Mouse (Mus musculus): Measurements from ENCODE around the gene Sell.
"Not testable (repeated sequence)": the region's sequence is repeated elsewhere in the genome, so short reads cannot be mapped to it uniquely, and the experiment has no call there.

The Sell gene

DNA sequence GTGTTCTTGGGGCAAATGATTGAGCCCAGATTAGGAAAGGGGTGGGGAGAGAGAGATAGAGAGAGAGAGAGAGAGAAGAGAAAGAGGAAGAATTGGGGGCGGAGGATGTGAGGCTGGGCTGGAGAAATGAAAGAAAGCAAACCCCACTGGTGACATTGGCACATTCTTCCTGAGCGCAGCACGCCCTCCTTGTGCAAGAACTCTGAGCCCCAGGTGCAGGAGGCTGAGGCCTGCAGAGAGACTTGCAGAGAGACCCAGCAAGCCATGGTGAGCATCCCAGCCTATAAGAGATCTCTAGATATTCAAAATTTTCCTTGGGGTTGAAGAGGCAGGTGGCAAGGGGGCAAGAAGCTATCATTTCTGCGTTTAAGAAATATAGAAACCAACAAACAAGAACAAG is at the start of gene Sell:
TSS of gene Sell (plus strand) at position 58 of the 400 bp plus-strand sequence.
- DNase-seq, result no peak

DNA sequence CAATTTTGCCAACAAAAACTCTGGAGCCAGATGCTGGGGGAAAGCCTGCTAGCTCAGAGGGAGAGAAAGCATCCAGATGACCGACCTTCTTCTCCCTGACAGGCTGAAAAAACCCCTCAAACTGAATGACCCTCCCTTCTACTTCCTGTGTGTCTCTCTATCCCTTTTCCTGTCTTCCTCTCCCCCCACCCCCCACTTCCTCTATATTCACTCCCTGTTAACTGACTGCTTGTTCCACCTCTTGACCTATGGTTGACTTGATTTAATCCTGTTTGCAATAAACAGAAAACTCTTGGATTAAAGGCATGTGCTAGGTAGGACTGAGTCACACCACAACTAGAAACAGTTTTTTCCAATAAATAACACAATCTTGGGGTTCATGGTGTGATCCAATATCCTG is 47.2 kb upstream of the Sell start:
- DNase-seq, result no peak

DNA sequence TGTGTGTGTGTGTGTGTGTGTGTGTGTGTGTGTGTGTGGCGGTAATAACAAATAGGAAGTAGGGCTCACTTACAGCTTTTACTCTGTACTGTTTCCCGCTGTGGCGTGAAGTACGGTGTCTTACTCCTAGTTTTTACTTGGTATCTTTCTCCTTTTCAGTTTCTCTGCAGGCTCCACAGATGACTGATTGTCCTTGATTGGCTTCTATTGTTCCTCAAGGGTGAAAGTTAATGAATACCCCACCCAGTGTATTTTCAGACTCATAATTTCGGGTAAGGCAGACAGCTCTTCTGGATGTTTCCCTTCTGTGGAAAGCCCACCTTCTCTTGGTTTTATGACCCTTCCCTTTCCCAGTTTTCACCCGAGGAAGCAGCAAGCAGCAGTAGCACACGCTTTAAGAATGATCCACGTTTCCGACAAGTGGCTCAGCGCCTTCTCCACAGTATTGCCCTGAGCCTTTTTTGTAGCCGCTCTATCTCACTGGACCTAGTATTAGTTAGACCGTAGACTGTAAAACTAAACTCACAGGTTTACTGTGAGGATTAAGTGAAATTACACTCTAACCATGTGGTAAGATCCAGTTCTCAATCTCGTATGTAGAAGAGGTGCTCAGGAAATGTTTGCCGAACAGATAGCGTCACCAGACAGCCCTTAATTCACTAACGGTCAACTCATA is 43.4 kb upstream of the Sell start:
- DNase-seq, result no peak

DNA sequence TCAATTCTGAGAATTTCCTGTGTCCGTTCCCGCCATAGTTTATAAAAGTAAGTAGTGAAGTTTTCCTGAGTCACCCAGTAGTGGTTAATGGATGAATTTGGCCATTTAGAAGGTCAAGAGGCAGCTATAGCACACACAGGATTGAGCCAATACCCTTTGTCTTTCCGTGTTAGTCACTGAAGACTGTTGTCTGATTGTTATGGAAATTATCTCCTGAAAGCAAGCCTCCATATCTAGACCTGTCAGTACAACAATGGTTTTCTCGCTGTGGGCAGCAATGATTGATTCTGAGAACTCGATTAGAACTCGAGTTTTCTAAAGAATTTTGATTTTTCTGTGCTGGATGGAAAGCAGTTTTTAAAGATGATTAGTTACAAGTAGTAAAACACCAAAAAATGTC is 42.0 kb upstream of the Sell start:
- DNase-seq, result no peak

DNA sequence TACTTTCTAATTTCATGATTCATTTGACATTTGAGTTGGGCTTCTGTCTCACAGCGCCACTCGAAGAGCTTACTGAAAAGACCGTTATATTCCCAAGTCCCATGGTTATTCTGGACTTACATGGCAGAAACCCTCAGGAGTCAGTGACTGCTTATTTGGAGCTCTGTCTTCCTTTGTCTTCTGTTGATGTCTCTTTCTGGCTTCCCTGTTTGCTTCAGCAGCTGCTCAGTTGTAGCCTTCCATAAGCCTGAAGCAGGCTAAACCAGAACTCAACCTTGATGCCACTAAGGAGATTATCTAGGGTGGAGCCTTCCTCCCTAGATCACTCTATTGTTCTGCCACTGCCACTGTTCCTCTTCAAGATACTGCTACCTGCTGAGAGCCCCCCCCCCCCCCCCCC is 41.0 kb upstream of the Sell start:
- DNase-seq, result not testable (repeated sequence)

DNA sequence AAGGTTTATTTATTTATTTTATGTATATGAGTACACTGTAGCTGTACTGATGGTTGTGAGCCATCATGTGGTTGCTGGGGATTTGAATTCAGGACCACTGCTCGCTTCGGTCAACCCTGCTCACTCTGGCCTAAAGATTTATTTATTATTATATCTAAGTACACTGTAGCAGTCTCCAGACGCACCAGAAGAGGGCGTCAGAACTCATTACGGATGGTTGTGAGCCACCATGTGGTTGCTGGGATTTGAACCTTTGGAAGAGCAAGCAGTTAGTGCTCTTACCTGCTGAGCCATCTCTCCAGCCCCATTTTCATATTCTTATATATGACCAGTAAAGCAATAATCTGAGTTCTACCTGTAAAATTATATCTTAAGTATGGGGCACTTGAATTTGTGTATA is 39.7 kb upstream of the Sell start:
- DNase-seq, result not testable (repeated sequence)

DNA sequence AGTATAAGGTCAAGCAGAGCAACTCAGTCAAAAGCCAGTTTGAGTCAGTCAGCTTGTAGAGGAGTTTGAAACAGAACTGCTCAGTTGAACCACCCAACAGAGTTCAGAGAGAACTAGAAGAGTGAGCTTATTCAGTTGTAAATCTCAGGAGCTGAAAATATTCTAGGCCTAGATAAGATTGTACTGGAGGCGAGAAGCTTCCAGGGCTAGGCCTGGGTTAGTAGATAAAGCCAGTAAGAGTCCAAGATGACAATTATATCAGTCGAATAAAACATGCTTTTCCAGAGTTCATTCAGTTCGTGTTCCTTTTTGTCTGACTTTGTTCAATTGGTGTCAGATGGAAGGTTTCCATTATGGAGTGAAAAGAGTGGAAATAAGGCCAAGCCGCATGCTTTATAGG is 36.1 kb upstream of the Sell start:
- DNase-seq, result no peak

DNA sequence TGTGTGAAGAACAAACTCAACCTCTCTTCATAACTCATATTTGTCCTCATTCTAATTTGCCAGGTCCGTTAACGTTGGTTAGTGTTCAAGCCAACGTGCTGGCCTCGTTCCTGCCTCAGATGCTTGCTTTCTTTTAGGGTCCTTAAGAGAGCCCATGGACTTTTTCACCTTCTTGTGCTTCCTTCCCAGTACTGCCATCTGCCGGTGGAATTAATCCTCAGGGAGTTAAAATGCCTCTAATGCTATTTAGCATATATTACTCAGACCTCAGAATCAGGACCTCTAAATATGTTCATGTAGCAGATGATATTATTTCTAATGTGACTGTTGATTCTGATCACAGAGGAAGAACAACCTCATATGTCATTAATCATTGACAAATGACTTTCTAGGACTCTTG is 34.4 kb upstream of the Sell start:
- no peak for DNase-seq

DNA sequence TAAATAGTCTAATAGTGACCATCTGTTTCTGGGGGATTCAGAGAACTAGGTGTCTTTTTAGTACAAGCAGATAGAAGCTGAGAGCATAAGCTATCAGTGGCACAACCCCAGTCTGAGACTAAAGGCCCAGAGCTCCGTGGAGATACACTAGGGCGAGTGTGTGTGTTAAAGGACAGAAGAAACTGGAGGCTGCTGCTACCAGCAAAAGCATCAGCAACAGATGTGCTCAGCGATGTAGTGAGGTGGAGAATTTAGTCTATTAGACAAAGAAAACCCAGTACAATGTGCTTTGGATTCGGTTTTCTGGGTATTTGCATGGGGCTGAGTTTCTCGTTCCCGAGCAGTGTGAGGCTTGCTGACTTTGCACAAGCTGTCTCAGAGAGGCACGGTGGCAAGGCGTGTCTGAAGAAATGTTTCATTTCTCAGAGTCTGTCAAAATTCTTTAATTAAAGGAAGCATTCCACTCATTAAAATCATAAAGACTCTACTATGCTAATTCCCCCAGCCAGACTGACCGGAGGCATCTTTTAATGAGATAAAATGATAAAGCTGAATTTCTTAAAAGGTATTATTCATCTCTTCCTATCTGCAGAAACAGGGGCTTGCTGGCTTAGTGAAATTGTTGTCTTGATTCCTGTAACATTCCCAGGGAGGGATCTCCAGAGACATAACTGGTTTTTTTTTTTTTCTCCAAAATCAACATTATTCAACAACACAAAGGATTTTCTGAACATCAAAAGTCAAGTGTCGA is 21.2 kb upstream of the Sell start:
- DNase-seq, result no peak

DNA sequence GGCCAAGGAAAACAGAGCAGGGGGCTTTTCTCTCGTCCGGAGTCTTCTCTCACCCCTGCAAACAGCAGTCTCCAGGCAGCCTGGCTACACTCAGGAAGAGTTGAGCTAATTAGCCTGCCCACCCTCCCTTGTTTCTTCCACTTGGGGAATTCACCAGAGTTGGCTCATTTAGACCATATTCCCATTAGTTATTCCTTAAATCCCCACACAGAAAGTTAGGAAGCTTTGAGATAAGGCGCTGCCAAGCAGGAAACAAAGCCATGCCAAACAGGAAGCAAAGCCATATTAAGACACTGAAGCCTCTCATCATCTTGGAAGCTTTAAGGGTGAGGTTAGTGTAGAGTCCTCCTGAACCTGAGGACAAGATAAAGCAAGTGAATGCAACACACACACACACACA is 18.2 kb upstream of the Sell start:
- peak; percentile 7 to 15 for DNase-seq

DNA sequence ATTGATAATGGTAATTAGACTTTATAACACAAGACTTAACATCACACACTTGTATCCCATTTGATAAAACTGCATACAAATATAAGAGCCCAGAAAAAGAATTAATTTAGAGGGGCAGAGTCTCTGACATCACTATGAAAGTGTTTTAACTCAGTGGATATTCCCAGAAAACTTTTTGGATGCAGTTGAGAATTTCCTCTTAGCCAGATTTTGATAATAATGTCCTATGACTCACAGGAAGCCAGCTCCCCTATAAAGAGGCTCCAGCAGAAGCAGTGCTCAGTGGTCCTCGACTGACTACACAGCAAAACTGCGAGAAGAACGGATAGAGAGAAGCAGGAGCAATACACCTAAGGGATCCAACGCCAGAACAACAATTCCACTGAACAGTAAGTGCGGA is 13.8 kb upstream of the Sell start, which contains the start of gene Sele:
TSS of gene Sele (plus strand) at position 301 of the 400 bp plus-strand sequence.
- no peak for DNase-seq

DNA sequence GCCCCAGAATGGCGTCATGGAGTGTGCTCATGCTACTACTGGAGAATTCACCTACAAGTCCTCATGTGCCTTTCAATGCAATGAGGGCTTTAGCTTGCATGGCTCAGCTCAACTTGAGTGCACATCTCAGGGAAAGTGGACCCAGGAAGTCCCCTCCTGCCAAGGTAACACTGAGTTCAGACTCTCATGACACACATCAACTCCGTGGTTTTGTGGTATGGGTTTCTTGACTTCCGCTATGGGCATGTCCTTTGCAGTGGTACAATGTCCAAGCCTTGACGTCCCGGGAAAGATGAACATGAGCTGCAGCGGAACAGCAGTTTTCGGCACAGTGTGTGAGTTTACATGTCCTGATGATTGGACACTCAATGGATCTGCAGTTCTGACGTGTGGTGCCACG is 8.2 kb upstream of the Sell start:
- DNase-seq, result no peak

DNA sequence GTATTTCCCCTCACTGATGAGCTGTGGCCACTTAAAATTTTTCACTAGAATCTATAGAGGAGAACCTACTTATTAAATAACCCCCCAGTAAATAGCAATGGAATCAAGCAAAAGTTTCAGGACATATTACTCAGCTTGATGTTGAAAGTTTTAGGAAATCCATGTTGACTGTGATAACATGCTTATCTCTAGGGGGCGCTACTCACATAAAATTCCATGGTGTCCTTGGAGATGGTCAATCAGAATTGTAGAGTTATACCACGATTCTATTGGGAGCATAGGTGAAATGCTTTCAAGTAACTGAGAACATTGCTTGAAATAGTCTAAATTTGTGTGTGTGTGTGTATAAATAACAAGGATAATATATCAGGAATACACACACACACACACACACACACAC is 7.0 kb upstream of the Sell start:
- DNase-seq, result no peak

DNA sequence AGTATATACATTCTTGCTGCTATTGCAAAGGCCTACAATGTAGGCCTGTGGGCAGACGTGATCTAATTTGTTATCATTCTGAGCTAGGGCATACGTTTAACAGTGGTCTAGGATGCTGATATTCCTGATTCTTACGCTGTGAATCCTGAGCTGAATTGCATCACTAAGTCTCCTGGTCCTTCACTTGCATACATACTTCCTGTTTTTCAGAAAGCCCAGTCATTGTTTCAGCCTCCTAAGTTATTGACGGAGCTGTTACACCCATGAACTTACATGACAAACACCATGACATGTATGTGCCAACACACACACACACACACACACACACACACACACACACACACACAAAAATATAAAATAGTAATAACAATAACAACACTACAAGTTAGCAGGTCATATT is 1.7 kb upstream of the Sell start:
- DNase-seq, result no peak

DNA sequence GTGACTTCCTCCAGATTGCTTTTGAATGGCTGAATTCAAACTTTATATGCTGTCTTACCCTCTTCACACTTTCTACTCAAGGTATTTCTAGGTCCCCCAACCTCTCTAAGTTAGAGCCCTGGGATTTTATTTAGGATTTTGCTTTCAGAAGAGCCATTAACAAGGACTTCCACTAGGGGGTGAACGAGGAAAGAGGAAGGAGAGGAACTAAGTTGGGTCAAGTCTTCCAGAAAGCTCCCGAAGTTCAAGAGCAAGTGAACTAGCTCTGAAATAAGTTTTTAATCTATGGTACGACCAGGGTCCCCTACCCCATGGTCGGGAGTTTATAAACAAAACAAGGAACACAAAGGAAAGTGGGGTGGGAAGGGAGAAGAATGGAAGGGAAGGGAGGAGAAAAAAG is 504 bp upstream of the Sell start:
- DNase-seq, result peak in 1 of 2 experiments; percentile 5

DNA sequence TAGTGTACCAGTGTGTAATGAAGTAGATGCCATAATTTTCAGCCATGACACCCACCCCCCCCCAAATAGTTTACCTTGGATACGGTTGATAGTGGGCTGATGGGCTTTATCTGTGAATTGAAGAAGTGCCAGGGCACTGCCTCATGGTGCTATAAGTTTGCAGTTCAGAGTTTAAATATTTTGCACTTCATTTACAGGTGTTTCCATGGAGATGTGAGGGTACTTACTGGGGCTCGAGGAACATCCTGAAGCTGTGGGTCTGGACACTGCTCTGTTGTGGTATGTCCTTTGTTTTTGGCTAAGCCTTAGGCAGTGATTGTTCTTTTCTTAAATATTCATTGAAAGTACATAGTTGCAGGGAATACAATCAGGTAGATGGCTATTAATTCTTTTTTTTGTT is 1.1 kb downstream of the Sell start:
- DNase-seq, result no peak

DNA sequence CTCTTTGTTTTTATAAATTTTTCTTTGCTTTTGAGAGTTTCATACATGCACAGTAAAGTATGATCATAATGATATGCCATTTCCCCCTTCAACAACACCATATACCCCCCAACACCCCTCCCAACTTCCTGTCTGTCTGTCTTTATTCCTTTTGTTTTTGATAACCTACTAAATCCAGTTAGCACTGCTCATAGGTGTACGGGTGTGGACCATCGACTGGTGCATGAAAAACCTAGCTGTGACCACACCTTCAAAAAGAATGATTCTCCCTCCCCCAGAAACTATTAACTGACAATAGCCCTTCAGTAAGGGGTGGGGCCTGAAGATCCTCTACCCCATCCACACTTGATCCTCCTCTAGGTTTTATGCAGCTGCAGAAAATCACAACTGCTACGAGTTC is 2.0 kb downstream of the Sell start:
- no peak for DNase-seq

DNA sequence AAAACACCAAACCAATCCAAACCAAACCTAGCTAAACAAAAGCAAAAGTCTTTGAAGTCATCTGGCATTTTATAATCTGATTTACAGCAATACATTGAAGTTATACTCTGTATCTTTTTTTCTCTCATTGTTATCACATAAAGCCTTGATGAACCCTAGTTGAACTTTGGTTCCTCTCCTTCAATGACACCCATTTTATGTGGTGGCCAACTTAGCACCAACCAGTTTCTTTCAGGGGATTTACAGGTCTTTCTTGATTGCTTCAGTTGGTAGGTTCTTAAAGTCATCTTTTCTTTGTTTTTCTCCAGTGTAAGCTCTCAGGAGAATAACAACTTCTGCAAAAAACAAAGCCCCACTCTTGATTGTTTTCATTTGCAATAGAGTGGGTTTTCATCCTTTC is 7.5 kb downstream of the Sell start:
- DNase-seq, result no peak

DNA sequence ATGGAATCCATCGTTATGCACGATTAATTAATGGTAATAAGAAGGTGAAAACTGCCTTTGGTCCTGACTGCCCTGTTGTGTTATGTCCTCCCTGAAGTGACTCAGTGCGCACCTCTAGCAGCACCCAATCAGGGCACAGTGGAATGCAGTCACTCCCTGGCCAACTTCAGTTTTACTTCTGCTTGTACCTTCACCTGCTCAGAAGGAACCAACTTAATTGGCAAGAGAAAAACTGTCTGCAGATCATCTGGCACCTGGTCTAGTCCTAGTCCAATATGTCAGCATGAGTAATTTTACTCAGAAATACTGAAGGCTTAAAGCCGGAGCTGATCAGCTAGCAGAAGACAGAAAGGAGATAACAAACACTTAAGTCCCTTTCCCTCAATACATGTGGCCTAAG is 8.7 kb downstream of the Sell start:
- no peak for DNase-seq

DNA sequence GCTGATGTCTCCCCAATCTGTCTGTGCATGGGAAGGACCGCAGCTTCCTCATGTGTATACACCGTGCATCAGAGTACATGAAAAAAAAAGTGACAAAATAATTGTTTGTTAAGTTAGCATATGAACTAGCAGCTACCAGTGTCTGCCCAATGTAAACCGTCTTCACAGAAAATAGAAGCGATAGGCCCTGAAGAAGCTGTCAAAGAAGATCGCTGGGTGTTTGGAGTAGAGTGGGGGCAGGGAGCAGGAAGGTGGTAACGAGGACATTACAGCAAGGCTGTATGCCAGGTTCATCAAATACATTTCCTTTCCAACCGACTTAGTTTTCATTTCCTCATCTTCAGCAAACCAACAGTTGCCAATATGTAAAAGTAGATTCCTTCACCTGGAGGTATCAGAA is 9.3 kb downstream of the Sell start:
- no peak for DNase-seq

DNA sequence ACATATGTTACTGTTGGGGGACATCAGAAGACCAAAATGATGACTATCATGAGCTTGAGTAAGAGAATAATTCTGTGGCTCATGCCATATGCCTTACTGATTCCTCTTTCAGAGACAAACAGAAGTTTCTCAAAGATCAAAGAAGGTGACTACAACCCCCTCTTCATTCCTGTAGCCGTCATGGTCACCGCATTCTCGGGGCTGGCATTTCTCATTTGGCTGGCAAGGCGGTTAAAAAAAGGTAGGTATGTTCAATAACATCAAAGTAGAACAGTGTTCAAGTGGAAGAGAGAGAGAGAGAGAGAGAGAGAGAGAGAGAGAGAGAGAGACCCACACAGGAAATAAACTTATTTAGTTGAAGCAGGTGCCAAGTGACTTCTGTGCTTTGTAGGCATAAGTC is 10.2 kb downstream of the Sell start:
- no peak for DNase-seq

DNA sequence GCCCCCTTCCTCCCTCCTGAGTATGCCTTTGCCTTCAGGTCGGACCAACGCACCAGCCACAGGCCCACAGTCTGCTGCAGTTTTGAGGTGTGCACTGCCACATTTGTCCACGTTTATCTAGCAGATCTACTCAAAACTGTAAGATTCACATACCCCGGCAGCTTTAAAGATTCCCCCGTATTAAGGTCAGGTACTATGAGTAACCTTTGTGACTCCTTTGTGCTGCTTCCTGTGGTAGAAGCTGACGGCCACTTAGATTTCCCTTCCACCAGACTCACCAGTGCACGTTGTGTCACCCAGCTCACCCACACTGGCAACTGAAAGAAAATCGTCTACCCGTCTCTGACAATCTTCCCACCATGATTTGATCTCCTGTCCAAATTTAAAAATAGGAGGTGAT is 11.3 kb downstream of the Sell start:
- DNase-seq, result no peak

DNA sequence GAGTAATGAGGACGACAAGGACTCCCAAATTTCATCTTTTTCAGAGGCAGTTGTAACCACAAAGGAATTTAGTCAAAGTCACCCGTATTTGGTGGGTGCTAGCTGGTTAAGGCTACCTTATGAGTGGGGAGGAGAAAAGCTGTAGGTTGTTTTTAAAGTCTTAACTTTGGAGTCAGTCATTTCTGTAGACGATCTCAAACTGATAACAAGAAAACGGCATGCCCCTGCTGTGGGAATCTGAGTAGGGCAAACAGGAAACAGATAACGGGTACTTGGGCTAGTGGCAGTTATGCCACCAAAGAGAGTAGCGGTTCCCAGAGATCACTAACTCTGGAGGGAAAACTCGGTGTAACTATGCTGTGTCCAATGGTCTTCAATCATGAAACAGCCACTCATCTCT is 12.0 kb downstream of the Sell start:
- DNase-seq, result no peak

DNA sequence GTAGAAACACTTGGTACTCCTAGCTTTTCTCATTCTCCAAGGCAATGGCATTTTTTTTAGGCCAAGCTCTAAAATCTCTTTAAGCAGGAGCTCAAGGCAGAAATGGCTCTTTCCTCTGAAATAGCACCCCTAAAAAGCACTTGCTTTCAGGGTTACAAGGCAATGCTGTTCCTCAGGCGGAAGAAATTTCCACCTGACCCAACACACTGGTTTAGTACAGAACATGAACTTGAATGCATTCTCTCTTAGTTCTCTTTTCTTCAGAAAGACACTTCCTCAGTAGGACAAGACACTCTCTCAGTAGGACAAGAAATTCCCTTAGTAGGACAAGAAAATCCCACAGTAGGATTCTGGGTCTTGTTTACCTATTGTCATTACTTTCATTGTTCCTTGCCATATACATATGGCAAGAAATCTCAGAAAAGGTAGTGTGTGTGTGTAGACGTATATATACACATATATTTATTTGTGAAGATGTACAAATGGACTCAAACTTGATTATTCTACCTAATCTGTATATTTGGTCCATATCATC is 12.9 kb downstream of the Sell start:
- no peak for DNase-seq

DNA sequence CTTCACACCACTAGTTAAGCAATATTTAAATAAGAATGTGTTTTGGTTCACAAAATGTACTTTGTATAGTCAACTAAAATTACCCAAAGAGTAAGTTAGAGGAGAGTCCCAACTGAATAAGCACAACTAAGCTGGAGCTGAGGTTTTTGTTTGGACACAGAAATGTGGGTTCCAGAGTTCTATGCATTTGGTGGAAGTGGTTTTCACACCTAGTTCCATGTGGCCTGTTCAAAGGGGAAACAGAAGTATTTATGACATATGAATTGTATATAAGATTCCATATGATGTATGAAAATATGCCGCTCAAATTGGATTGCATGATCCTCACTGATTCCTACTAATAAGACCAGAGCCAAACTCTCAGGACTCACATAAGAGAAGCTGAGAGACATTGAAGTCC is 13.6 kb downstream of the Sell start:
- DNase-seq, result no peak
